Mouse (Mus musculus) lung, postnatal 10 days (tissue): Measurements from ENCODE around the gene H2-Q6.
"Not testable (repeated sequence)": the region's sequence is repeated elsewhere in the genome, so short reads cannot be mapped to it uniquely, and the experiment has no call there.

ENCODE experiments used
- DNase-seq: peaks from one replicate; pipeline ENCODE4 v3.0.0; 2021

H2-Q6 gene

DNA sequence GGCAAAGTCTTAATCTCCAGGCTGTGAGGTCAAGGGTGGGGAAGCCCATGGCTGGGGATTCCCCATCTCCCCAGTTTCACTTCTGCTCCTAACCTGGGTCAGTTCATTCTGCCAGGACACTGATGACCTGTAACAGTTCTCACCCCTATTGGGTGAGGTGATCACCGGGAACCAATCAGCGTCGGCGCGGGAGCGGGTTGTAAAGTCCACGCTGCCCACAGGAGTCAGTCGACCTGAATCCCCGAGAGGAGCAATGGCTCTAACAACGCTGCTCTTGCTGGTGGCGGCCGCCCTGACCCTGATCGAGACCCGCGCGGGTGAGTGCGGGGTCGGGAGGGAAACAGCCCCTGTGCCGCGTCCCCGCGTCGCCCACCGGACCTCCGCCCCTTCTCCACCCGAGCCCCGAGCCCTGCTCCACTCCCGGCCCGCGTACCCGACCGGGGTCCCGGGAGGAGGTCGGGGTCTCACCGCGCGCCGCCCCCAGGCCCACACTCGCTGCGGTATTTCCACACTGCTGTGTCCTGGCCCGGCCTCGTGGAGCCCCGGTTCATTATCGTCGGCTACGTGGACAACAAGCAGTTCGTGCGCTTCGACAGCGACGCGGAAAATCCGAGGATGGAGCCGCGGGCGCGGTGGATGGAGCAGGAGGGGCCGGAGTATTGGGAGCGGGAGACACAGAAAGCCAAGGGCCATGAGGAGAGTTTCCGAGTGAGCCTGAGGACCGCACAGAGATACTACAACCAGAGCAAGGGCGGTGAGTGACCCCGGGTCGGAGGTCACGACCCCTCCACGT is at the start of gene H2-Q6:
H2-Q6 (plus strand) TSS at position 227 of the 793 bp plus-strand sequence.
- DNase-seq, result peak; percentile 72

DNA sequence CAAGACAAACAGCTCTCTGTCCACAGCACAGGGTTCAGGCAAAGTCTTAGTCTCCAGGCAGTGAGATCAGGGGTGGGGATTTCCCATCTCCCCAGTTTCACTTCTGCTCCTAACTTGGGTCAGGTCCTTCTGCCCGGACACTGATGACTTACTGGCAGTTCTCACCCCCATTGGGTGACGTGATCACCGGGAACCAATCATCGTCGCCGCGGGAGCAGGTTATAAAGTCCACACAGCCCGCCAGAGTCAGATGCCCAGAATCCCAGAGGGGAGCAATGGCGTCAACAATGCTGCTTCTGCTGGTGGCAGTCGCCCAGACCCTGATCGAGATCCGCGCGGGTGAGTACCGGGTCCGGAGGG is 45.3 kb upstream of the H2-Q6 start, which contains the start of gene H2-Q4:
H2-Q4 (plus strand) TSS at position 249 of the 360 bp plus-strand sequence.
- peak; percentile 96 for DNase-seq

DNA sequence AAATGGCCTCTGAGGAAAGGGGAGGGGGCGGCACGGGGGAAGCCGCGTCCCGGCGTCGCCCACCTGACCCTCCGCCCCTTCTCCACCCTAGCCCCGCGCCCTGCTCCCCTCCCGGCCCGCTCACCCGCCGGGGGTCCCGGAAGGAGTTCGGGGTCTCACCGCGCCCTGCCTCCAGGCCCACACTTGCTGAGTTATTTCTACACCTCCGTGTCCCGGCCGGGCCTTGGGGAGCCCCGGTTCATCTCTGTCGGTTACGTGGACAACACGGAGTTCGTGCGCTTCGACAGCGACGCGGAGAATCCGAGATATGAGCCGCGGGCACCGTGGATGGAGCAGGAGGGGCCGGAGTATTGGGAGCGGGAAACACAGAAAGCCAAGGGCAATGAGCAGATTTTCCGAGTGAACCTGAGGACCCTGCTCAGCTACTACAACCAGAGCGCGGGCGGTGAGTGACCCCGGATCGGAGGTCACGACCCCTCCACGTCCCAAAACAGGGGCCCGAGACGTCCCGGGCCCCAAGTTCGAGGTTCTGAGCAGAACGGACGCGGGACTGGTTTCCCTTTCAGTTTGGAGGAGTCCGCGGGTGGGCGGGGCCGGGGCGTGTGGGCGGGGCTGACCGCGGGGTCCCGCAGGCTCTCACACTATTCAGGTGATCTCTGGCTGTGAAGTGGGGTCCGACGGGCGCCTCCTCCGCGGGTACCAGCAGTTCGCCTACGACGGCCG is 44.8 kb upstream of the H2-Q6 start:
- DNase-seq, result peak; percentile 40

DNA sequence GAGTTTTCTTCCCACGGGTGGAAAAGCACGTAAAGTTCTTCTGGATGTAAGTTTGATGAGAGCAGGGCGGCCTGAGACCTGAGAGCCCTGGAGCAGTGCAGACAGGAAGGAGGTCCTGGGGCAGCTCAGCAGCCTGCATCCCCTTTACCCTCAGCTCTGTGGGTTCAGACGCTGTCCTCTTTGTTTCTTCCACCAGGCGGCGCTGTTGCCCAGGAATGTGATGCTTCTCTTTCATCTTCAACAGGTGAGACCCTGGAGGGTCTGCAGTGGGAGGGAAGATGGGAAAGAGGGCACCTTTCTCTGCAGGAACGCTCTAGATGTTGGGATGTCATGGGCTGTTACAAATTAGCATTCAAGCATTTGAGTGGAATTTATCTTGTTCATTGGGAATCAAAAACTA is 34.9 kb upstream of the H2-Q6 start:
- DNase-seq, result peak; percentile 38

DNA sequence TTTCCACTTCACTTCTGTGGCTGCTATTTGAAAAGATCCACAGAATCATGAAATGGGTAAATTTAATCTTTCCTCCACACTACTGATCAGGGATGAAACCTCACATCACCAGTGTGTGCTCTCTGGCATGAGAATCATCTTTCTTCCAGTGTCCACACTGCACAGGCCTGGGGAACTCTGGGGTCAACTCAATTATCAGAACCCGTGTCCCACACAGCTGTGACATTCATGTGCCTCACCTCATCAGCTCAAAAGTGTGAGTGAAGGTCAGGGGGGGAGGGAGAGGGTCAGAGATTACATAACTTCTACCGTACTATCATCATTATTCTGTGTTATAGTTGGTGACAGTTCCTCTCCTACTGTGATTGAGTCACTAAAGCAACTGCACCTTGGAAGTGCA is 32.0 kb upstream of the H2-Q6 start:
- DNase-seq, result not testable (repeated sequence)

DNA sequence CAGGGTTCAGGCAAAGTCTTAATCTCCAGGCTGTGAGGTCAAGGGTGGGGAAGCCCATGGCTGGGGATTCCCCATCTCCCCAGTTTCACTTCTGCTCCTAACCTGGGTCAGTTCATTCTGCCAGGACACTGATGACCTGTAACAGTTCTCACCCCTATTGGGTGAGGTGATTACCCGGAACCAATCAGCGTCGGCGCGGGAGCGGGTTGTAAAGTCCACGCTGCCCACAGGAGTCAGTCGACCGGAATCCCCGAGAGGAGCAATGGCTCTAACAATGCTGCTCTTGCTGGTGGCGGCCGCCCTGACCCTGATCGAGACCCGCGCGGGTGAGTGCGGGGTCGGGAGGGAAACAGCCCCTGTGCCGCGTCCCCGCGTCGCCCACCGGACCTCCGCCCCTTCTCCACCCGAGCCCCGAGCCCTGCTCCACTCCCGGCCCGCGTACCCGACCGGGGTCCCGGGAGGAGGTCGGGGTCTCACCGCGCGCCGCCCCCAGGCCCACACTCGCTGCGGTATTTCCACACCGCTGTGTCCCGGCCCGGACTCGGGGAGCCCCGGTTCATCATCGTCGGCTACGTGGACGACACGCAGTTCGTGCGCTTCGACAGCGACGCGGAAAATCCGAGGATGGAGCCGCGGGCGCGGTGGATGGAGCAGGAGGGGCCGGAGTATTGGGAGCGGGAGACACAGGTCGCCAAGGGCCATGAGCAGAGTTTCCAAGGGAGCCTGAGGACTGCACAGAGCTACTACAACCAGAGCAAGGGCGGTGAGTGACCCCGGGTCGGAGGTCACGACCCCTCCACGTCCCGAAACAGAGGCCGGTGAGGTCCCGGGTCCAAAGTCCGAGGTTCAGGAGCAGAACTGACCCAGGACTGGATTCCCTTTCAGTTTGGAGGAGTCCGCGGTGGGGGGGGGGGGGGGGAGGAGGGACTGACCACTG is 30.5 kb upstream of the H2-Q6 start:
- peak; percentile 15 for DNase-seq

DNA sequence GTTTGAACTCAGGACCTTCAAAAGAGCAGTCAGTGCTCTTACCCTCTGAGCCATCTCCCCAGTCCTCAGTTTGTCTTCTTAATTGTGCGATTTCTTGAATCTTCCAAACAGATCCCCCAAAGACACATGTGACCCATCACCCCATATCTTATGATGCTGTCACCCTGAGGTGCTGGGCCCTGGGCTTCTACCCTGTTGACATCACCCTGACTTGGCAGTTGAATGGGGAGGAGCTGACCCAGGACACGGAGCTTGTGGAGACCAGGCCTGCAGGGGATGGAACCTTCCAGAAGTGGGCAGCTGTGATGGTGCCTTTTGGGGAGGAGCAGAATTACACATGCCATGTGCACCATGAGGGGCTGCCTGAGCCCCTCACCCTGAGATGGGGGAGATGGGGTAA is 27.7 kb upstream of the H2-Q6 start:
- DNase-seq, result not testable (repeated sequence)

DNA sequence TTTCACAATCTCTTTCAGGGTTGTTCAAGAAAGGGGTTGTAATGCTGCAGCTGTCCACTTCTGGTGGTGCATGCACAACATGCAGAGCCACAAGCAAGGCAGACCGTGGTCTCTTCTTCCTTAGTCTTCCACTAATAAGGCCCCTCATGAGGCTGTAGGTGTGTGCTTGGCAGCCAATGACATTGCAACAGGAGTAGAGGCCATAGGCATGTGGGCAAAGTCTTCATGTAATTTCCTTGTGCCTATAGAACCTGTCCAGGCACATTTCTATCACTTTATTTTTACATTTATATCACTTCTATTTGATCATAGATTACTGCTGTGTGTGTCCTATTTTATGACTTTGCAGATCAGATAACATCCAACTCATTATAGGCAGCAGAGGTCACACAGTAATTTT is 11.6 kb upstream of the H2-Q6 start:
- DNase-seq, result not testable (repeated sequence)

DNA sequence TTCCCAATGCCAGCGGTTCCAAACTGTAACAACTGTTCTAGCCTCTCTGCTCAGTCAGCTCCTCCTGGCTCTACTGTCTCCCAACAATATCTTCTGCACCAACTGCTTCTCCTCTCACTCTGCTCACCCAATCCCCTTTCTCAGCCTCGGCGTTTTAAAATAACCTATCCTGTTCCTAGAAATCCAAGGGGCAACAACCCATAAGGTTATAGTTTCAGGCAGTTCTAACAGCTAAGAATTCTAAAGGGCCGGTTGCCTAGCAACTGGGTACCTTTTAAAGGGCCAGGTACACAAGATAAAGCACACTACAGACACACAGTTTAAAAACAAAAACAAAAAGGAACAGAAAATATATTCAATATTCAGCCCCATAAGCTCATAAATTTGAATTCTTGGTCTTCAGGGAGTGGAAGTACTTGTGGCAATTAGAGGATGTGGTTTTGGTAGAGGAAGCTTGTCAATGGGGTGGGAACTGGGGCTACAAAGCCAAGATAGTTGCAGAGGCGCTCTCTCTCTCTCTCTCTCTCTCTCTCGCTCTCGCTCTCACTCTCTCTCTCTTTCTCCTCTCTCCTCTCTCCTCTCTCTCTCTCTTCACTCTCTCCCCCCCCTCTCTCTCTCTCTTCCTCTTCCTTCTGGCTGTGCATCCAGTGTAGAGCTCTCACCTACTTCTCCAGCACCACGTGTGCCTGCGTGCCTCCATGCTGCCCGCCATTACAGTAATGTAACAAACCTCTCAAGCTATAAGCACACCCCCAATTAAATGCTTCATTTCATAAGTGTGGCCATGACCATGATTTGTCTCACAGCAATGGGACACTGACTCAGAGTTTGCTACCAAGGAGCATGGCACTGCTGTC is 9.1 kb upstream of the H2-Q6 start:
- DNase-seq, result not testable (repeated sequence)

DNA sequence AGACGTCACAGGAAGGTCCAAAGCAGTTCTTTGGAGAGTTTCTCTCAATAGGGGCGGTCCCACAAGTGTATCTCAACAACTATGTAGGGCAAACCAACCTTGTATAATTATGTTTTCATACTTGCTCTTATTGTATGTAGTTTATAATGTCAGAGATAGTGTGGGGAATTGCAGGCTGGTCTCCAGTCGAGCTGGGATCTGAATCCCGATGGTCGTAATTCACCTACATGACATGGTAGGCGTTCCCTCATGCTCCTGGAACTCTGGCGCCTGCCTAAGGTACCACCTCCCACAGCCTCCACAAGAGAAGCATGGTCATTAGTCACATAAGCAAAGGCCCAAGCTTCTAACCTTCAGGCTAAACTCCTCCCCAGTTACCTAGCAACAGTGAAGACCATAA is 5.9 kb upstream of the H2-Q6 start:
- no peak for DNase-seq

DNA sequence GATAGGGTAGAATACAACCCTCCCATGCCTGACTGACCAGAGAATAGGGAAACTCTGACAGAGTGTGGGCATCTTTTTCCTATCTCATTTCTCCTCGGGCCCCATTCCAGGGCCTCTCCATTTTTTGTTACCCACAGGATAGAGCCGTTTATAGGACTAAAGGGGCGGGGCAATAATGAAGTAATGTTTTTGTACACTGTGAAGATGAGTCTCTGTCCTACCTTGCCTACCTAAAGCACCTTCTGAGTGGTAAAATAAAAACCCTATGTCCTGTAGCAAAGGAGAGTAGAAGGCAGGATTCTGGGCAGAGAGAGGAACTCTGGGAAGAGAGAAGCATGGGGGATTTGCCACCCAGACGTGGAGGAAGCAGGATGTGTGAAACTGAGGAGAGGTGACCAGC is 5.1 kb upstream of the H2-Q6 start:
- not testable (repeated sequence) for DNase-seq

DNA sequence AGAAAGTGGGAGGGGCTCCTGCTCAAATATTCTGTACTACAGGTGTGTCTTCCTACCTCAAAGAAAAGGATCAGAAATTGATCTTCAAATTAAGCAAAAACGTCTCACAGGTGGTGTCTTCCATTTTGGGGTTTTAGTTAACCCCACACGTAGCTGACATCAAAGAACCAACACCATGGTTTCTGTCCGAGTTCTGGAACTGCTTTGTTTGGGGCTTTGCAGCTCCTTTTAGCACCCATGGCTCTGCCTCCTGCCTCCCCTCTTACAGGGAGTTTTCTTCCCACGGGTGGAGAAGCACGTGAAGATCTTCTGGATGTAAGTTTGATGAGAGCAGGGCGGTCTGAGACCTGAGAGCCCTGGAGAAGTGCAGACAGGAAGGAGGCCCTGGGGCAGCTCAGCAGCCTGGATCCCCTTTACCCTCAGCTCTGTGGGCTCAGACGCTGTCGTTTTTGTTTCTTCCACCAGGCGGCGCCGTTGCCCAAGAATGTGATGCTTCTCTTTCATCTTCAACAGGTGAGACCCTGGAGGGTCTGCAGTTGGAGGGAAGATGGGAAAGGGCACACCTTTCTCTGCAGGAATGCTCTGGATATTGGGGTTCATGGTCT is 4.3 kb upstream of the H2-Q6 start:
- not testable (repeated sequence) for DNase-seq

DNA sequence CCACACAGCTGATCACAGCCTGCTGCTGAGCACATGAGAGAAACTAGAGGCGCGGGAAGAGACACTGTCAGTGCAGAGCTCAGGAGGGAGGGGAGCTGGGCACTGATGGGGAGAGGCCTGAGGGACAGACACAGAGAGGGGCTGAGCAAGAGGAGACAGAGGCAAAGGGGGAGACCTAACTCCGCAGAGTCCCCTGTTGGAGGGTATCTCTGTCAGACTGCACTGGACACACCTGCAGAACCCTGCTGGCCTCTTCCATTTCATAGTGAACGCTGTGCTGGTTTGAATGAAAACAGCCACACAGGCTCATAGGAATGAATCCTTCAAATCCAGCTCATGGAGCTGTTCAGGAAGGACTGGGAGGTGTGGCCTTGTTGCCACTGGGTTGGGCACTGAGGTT is 3.3 kb upstream of the H2-Q6 start:
- DNase-seq, result not testable (repeated sequence)

DNA sequence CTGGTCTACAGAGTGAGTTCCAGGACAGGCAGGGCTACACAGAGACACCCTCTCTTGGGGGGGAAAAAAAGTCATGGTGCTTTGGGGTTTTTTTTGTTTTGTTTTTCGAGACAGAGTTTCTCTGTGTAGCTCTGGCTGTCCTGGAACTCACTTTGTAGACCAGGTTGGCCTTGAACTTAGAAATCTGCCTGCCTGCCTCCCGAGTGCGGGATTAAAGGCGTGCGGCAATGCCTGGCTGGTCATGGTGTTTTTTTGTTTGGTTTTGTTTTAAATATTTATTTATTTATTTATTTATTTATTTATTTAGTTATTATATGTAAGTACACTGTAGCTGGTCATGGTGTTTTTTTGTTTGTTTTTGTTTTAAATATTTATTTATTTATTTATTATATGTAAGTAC is 2.3 kb upstream of the H2-Q6 start:
- DNase-seq, result not testable (repeated sequence)

DNA sequence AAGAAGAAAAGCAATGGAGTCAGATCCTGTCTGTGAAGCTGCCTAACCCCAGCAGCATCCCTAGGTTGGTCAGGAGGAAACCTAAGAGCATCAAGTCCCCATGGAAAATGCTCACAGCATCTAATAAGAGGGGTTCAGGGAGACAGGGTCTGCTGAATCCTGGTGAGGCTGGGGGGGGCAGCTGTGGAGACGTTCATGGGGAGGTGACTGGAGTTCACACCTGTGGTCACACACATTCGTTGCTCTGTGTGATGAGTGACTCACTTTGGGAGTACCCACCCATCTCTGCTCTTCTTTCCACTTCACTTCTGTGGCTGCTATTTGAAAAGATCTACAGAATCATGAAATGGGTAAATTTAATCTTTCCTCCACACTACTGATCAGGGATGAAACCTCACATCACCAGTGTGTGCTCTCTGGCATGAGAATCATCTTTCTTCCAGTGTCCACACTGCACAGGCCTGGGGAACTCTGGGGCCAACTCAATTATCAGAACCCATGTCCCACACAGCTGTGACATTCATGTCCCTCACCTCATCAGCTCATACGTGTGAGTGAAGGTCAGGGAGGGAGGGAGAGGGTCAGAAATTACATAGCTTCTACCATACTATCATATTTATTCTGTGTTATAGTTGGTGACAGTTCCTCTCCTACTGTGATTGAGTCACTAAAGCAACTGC is 1.4 kb upstream of the H2-Q6 start:
- DNase-seq, result not testable (repeated sequence)

DNA sequence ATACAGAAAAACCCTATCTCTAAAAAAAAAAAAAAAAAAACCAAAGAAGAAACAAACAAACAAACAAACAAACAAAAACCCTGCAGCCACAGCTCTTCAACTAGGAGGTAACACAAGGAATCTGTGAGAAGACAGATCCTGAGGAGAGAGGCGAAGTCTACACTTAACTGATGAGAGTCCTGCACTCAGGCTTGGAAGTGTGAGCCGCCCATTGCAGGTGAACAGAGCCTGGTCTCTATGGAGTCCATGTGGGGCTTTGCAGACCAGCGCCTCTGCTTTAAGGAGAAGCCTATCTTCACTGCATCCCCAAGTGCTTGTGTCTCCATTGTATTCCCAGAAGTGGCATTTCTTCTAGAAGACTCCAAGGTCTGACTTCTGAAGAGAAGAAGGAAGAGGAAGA is 544 bp upstream of the H2-Q6 start:
- DNase-seq, result not testable (repeated sequence)

DNA sequence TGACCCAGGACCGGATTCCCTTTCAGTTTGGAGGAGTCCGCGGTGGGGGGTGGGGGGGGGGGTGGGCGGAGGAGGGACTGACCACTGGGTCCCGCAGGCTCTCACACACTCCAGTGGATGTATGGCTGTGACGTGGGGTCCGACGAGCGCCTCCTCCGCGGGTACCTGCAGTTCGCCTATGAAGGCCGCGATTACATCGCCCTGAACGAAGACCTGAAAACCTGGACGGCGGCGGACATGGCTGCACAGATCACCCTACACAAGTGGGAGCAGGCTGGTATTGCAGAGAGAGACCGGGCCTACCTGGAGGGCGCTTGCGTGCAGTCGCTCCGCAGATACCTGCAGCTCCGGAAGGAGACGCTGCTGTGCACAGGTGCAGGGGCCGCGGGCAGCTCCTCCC is 824 bp downstream of the H2-Q6 start:
- not testable (repeated sequence) for DNase-seq

DNA sequence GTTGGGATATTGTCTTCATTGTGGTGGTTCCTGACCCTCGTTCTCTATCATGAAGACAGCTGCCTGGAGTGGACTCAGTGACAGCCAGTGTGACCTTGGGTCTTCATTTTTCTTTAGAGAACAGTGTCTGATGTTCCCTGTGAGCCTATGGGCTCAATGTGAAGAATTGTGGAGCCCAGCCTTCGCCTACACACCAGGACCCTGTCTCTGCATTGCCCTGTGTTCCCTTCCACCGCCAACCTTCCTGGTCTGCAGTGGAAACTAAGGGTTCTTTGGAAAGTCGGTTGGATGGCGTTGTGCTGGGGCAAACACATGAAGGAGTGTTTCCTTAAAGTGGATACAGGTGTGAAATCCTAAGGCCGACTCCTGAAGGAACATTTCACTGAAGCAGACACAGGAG is 4.2 kb downstream of the H2-Q6 start:
- not testable (repeated sequence) for DNase-seq

DNA sequence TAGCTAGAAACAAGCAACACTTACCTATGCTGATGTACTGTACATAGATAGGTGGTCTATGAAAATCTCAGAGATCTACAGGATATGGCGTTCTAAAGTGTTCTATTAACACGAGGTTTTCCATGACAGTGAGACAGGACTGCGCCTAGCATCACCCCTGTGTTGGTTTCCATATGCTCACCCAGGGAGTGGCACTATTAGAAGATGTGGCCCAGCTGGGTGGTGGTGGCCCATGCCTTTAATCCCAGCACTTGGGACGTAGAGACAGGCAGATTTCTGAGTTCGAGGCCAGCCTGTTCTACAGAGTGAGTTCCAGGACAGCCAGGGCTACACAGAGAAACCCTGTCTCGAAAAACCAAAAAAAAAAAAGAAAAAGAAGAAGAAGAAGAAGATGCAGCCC is 6.0 kb downstream of the H2-Q6 start:
- not testable (repeated sequence) for DNase-seq

DNA sequence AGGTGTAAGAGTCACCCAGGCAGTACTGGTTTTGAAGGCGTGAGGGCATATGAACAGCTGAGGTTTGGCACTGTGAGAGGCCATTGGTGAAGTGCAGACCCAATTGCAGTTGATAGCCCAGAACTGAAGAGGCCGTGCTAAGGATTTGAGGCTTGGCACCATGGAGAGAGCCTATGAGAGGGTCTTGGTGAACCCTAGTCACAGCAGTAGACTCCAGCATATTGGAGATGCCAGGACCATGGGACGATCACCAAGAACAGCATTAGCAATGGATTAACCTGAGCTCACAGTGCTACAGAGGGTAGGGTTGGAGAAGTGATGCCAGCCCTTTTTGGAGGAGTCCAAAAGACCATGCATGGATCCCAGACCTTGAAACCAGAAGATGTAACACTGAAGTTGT is 7.5 kb downstream of the H2-Q6 start:
- DNase-seq, result not testable (repeated sequence)

DNA sequence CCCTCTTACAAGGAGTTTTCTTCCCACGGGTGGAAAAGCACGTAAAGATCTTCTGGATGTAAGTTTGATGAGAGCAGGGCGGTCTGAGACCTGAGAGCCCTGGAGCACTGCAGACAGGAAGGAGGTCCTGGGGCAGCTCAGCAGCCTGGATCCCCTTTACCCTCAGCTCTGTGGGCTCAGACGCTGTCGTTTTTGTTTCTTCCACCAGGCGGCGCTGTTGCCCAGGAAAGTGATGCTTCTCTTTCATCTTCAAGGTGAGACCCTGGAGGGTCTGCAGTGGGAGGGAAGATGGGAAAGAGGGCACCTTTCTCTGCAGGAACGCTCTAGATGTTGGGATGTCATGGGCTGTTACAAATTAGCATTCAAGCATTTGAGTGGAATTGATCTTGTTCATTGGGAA is 10.2 kb downstream of the H2-Q6 start:
- DNase-seq, result not testable (repeated sequence)
